Mouse (Mus musculus): ENCODE data around the gene Cfap52.
A peak's percentile ranks its signal among the peaks of the same experiment; 100 is the strongest.

GRCm38 (mm10) chr11:67975252-67975651 is 9.8 kb upstream of the Cfap52 start:
- no peak for TF ChIP-seq POLR2A (IDR thresholded peaks at IDR 0.05; ENCODE audit: borderline replicate concordance, extremely low read depth, insufficient read depth, insufficient read length, poor library complexity, severe bottlenecking)
- peak; percentile 40; the same call in 1 of the 2 replicates for TF ChIP-seq CTCF (IDR thresholded peaks at IDR 0.05; ENCODE audit: borderline replicate concordance, extremely low read depth, insufficient read depth, insufficient read length)
